Mouse (Mus musculus) midbrain, postnatal 0 days (tissue): ENCODE data around the gene Glis3. TPM values are rescaled to one million over a fixed set of nuclear protein-coding genes. Genes with fewer than 3 reads are reported as not detected.

Experiments used
- ATAC-seq: fragments of 200-750 bp; cut with Nextera tagmentation; 2 replicates; pipeline ENCODE4 v1.8.0; 2017; ENCODE audit warnings: moderate number of reproducible peaks, mild to moderate bottlenecking, moderate TSS enrichment, moderate library complexity; ENCODE audit not compliant: low FRiP score
- DNase-seq: peaks from one replicate; pipeline ENCODE4 v3.0.0-alpha.2; 2015; ENCODE audit warnings: low spot score
- H3K27ac ChIP-seq: fragments of 300-500 bp; sonication (generic); 2 replicates; pipeline ENCODE4 v1.5.1; 2014; ENCODE audit warnings: low read depth, mild to moderate bottlenecking, low read length, mixed read lengths
- H3K27me3 ChIP-seq: fragments of 300-500 bp; sonication (generic); 2 replicates; pipeline ENCODE4 v1.6.1; 2014; ENCODE audit warnings: low read length, control low read depth, mixed read lengths; ENCODE audit not compliant: insufficient read depth
- H3K36me3 ChIP-seq: fragments of 300-500 bp; sonication (generic); 2 replicates; pipeline ENCODE4 v1.6.1; 2014; ENCODE audit warnings: low read length, control low read depth, mixed read lengths; ENCODE audit not compliant: insufficient read depth
- H3K4me1 ChIP-seq: fragments of 300-500 bp; sonication (generic); 2 replicates; pipeline ENCODE4 v1.6.1; 2014; ENCODE audit warnings: mild to moderate bottlenecking, control low read depth, antibody characterized with exemption, low read length, mixed read lengths; ENCODE audit not compliant: insufficient read depth
- H3K4me2 ChIP-seq: fragments of 300-500 bp; sonication (generic); 2 replicates; pipeline ENCODE4 v1.6.1; 2014; ENCODE audit warnings: low read depth, mild to moderate bottlenecking, low read length, mixed read lengths; ENCODE audit not compliant: poor library complexity, severe bottlenecking
- H3K4me3 ChIP-seq: fragments of 300-500 bp; sonication (generic); 2 replicates; pipeline ENCODE4 v1.5.1; 2014; ENCODE audit warnings: low read depth, mild to moderate bottlenecking, low read length, moderate library complexity
- H3K9ac ChIP-seq: fragments of 300-500 bp; sonication (generic); replicated peaks from 2 replicates; pipeline ENCODE4 v1.6.1; 2014; ENCODE audit warnings: mild to moderate bottlenecking, low read length, moderate library complexity, mixed read lengths; ENCODE audit not compliant: poor library complexity, severe bottlenecking
- H3K9me3 ChIP-seq: fragments of 300-500 bp; sonication (generic); 2 replicates; pipeline ENCODE4 v1.6.1; 2016; ENCODE audit warnings: low read length, control low read depth
- CTCF ChIP-seq: IDR thresholded peaks from 2 replicates; pipeline ENCODE4 v1.5.1; 2016; ENCODE audit warnings: antibody characterized with exemption, mild to moderate bottlenecking
- WGBS: fragments of 180-500 bp; shearing (Covaris S2); extraction: QIAGEN DNeasy Blood & Tissue Kit; methylation state at CpG from one replicate; pipeline ENCODE4 v1.1.7; 2014; 5-methylcytosine and 5-hydroxymethylcytosine counted together
- polyA plus RNA-seq: library from polyadenylated mRNA; unstranded; fragments of >200 nt; fragmentation: Nextera tagmentation; extraction: Ambion mirVana; gene quantifications from 2 replicates; pipeline ENCODE4 v1.2.1, GENCODE M21; 2015
- total RNA-seq: library from RNA; depleted of rRNA; stranded (reverse); fragments of >200 nt; gene quantifications from 2 replicates; pipeline ENCODE4 v1.2.3, GENCODE M21; 2014

Glis3 gene
- total and polyA plus RNA-seq, 2 experiments from 2014 or later = 1.2 to 27.1 TPM

- WGBS = 53% methylated on average over 9 of the region's 9 CpGs
- Histone ChIP-seq H3K36me3 (no peaks in the 10 kb centered on the region), H3K27ac (no peak overlapping the region), H3K4me1 (no peaks in the 10 kb centered on the region), H3K4me2 (no peak overlapping the region), H3K4me3 (no peak overlapping the region), H3K27me3 (no peaks in the 10 kb centered on the region), H3K9me3 (no peaks in the 10 kb centered on the region), H3K9ac (no peak overlapping the region)
- TF ChIP-seq CTCF = no peak
- ATAC-seq = no peak
- DNase-seq = no peak
Measured at GRCm38 (mm10) chr19:28517464-28518080, 162.3 kb downstream of the Glis3 start.

GRCm38 (mm10) chr19:28516487-28516886, 163.4 kb downstream of the Glis3 start:
- DNase-seq (no peak), ATAC-seq (no peak)
- no peak overlapping the region for H3K4me2 ChIP-seq
- no peaks in the 10 kb centered on the region for H3K4me1 ChIP-seq
- no peak overlapping the region for H3K27ac ChIP-seq
- WGBS = 59% methylated on average over 6 of the region's 6 CpGs
- TF ChIP-seq CTCF = no peak
- H3K27me3 ChIP-seq = no peaks in the 10 kb centered on the region
- no peaks in the 10 kb centered on the region for H3K36me3 ChIP-seq
- no peaks in the 10 kb centered on the region for H3K9me3 ChIP-seq
- H3K4me3 ChIP-seq = no peak overlapping the region
- H3K9ac ChIP-seq = no peak overlapping the region

GRCm38 (mm10) chr19:28512475-28512874, 167.4 kb downstream of the Glis3 start:
- H3K9me3 ChIP-seq = no peaks in the 10 kb centered on the region
- no peak overlapping the region for H3K27ac ChIP-seq
- ATAC-seq (no peak), DNase-seq (no peak)
- no peaks in the 10 kb centered on the region for H3K36me3 ChIP-seq
- no peak overlapping the region for H3K4me3 ChIP-seq
- TF ChIP-seq CTCF = no peak
- no peaks in the 10 kb centered on the region for H3K27me3 ChIP-seq
- 85% methylated on average over 11 of the region's 11 CpGs for WGBS
- no peak overlapping the region for H3K4me2 ChIP-seq
- no peak overlapping the region for H3K9ac ChIP-seq
- no peaks in the 10 kb centered on the region for H3K4me1 ChIP-seq

- 91% methylated on average over 1 of the region's 1 CpGs for WGBS
- H3K4me3 ChIP-seq = no peak overlapping the region
- TF ChIP-seq CTCF = no peak
Measured at GRCm38 (mm10) chr19:28511910-28512309, 168.0 kb downstream of the Glis3 start.

GRCm38 (mm10) chr19:28505376-28505775, 174.5 kb downstream of the Glis3 start:
- no peak overlapping the region for H3K9ac ChIP-seq
- WGBS = 38% methylated on average over 6 of the region's 6 CpGs
- DNase-seq = no peak

More at GRCm38 (mm10) chr19:28511910-28512309, 168.0 kb downstream of the Glis3 start:
- H3K9me3 ChIP-seq = no peaks in the 10 kb centered on the region
- no peak overlapping the region for H3K4me2 ChIP-seq
- ATAC-seq (no peak), DNase-seq (no peak)
- no peaks in the 10 kb centered on the region for H3K27me3 ChIP-seq
- H3K27ac ChIP-seq = no peak overlapping the region
- H3K9ac ChIP-seq = no peak overlapping the region
- H3K4me1 ChIP-seq = no peaks in the 10 kb centered on the region
- no peaks in the 10 kb centered on the region for H3K36me3 ChIP-seq

GRCm38 (mm10) chr19:28503011-28503410, 176.9 kb downstream of the Glis3 start:
- Histone ChIP-seq H3K4me3 (no peak overlapping the region), H3K9ac (no peak overlapping the region), H3K9me3 (no peaks in the 10 kb centered on the region), H3K4me1 (0 out of 2 replicates have a peak, but pooled peaks cover 4% of the 10 kb centered on the region), H3K36me3 (no peaks in the 10 kb centered on the region), H3K4me2 (no peak overlapping the region), H3K27me3 (no peaks in the 10 kb centered on the region), H3K27ac (no peak overlapping the region)
- 72% methylated on average over 12 of the region's 12 CpGs for WGBS
- TF ChIP-seq CTCF = no peak
- DNase-seq (no peak), ATAC-seq (no peak)

More at GRCm38 (mm10) chr19:28505376-28505775, 174.5 kb downstream of the Glis3 start:
- no peak for ATAC-seq
- no peaks in the 10 kb centered on the region for H3K27me3 ChIP-seq
- no peaks in the 10 kb centered on the region for H3K9me3 ChIP-seq
- H3K27ac ChIP-seq = no peak overlapping the region
- H3K4me3 ChIP-seq = no peak overlapping the region
- no peaks in the 10 kb centered on the region for H3K4me1 ChIP-seq
- no peak overlapping the region for H3K4me2 ChIP-seq
- TF ChIP-seq CTCF = no peak
- no peaks in the 10 kb centered on the region for H3K36me3 ChIP-seq
